Mouse (Mus musculus): Measurements from ENCODE around the gene Gm49354.
"Not testable (repeated sequence)": the region's sequence is repeated elsewhere in the genome, so short reads cannot be mapped to it uniquely, and the experiment has no call there.

DNA sequence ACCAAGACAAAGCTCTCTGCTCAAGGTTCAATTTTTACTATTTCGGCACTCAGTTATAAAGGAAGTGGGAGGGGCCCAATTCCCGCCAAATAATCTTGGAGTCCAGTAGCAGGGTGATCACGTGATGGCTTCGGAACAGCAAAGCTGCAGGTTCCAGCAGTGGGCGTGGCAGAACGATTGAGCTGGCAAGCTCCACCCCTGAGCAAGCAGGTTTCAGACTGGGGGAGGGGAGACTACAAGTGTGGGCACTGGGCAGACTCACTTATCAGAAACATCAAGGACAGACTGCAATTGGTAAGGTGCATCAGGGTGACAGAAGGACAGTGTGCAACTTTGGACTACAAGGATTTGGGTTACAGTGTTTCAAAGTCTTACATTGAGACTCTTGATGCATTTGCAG is 47.7 kb downstream of the Gm49354 start:
- not testable (repeated sequence) for TF ChIP-seq CTCF (IDR thresholded peaks at IDR 0.05; ENCODE audit: low read depth); EP300 (optimal IDR thresholded peaks at IDR 0.05)
